28 mouse cellular contexts compared by ENCODE assay signal in genomic region chr1:78129267-78129666, GRCm38 (mm10).
DNase-seq lines count a peak whose midpoint lies in the region; ATAC-seq and TF ChIP-seq lines count a peak whose summit lies in the region.
"Had no signal": no experiment of that assay in that cellular context is flagged by ENCODE, and none has a peak within 500 bp of the region (broad histone marks: within the 10 kb centered on the region; RNA-seq: fewer than 3 reads in every experiment).

No protein-coding gene starts in this region.

- no peak overlapping the region for H3K4me3 ChIP-seq in kidney, embryonic 16.5 days (ENCODE audit: low read length)
- H3K4me3 ChIP-seq in C2C12 (ENCODE audit: insufficient read depth, poor library complexity, severe bottlenecking): no peak overlapping the region
- H3K4me3 ChIP-seq in limb, embryonic 13.5 days: no peak overlapping the region
- H3K4me3 ChIP-seq: hindbrain, embryonic 13.5 days; layer of hippocampus, adult 2 months; left cerebral cortex, adult 2 months; liver, embryonic 15.5 days; midbrain, embryonic 12.5 days; myocyte; stomach, embryonic 15.5 days had no signal

- peaks cover 59% of the 10 kb centered on the region for H3K27me3 ChIP-seq in kidney, embryonic 16.5 days (ENCODE audit: insufficient read depth, low read length)
- no peaks in the 10 kb centered on the region for H3K27me3 ChIP-seq in C2C12 (ENCODE audit: control insufficient read depth, insufficient read depth, insufficient read length)
- peaks cover 40% of the 10 kb centered on the region for H3K27me3 ChIP-seq in limb, embryonic 13.5 days
- H3K27me3 ChIP-seq: liver, embryonic 15.5 days; stomach, embryonic 15.5 days had no signal

- no peak for TF ChIP-seq CTCF in C2C12 (IDR thresholded peaks at IDR 0.05; ENCODE audit: control insufficient read depth, insufficient read depth, insufficient read length)

- no peaks in the 10 kb centered on the region for H3K9me3 ChIP-seq in kidney, embryonic 16.5 days (ENCODE audit: low read length)
- no peaks in the 10 kb centered on the region for H3K9me3 ChIP-seq in limb, embryonic 13.5 days
- H3K9me3 ChIP-seq: G1E; hindbrain, embryonic 13.5 days; liver, embryonic 15.5 days; midbrain, embryonic 12.5 days; stomach, embryonic 15.5 days had no signal

- no peaks in the 10 kb centered on the region for H3K79me2 ChIP-seq in C2C12 (ENCODE audit: control insufficient read depth, insufficient read depth)

- H3K36me3 ChIP-seq in kidney, embryonic 16.5 days (ENCODE audit: insufficient read depth, low read length): no peaks in the 10 kb centered on the region
- no peaks in the 10 kb centered on the region for H3K36me3 ChIP-seq in C2C12 (ENCODE audit: control insufficient read depth, insufficient read depth)
- no peaks in the 10 kb centered on the region for H3K36me3 ChIP-seq in limb, embryonic 13.5 days
- H3K36me3 ChIP-seq: hindbrain, embryonic 13.5 days; liver, embryonic 15.5 days; stomach, embryonic 15.5 days had no signal

- H3K4me1 ChIP-seq in kidney, embryonic 16.5 days (ENCODE audit: insufficient read depth, low read length): no peaks in the 10 kb centered on the region
- peaks cover 7% of the 10 kb centered on the region; the same call in 1 of the 2 replicates for H3K4me1 ChIP-seq in limb, embryonic 13.5 days
- H3K4me1 ChIP-seq: liver, embryonic 15.5 days; midbrain, embryonic 12.5 days; stomach, embryonic 15.5 days had no signal

- intact Hi-C loops in heart, postnatal 25 days (cut with DNase I): no loop called here

- no peaks in the 10 kb centered on the region for H3K79me3 ChIP-seq in C2C12 (ENCODE audit: low read depth)

- no peak overlapping the region for H3K4me2 ChIP-seq in kidney, embryonic 16.5 days (replicated peaks; ENCODE audit: low read depth, low read length)
- H3K4me2 ChIP-seq in limb, embryonic 13.5 days (replicated peaks): no peak overlapping the region
- H3K4me2 ChIP-seq: heart, embryonic 11.5 days; hindbrain, embryonic 13.5 days; liver, embryonic 15.5 days; lung, embryonic 14.5 days; midbrain, embryonic 12.5 days; stomach, embryonic 15.5 days had no signal

- no peak overlapping the region for H3ac ChIP-seq in C2C12 (ENCODE audit: control insufficient read depth, insufficient read length, low read depth)

- peak; percentile 84 for ATAC-seq in kidney, embryonic 16.5 days (ENCODE audit: low FRiP score, low TSS enrichment)
- peak; percentile 54; the same call in 1 of the 2 replicates for ATAC-seq in limb, embryonic 13.5 days (ENCODE audit: low FRiP score, low read depth)
- ATAC-seq: forebrain, embryonic 14.5 days; intestine, postnatal 0 days had no signal

- DNase-seq in kidney, adult 18-20 months: no peak
- DNase-seq in 3T3-L1 (ENCODE audit: low read depth, low spot score): peak; percentile 30
- no peak for DNase-seq in thymus, postnatal 14 days
- no peak for DNase-seq in heart, postnatal 25 days (ENCODE audit: low spot score)
- no peak for DNase-seq in heart, adult 11 months
- DNase-seq: adrenal gland, postnatal 10 days; cerebellum, adult 8-10 months; cerebellum, postnatal 25 days; gastrocnemius, postnatal 25 days; heart, adult 18-20 months; heart, postnatal 4 days; kidney, postnatal 25 days; lung, embryonic 14.5 days; lung, postnatal 14 days had no signal

- 26% methylated on average over 5 of the region's 5 CpGs for WGBS in kidney, embryonic 16.5 days
- 9% methylated on average over 5 of the region's 5 CpGs for WGBS in limb, embryonic 13.5 days

- H3K9ac ChIP-seq in kidney, embryonic 16.5 days (replicated peaks; ENCODE audit: low read length): no peak overlapping the region
- H3K9ac ChIP-seq in limb, embryonic 13.5 days: no peak overlapping the region
- H3K9ac ChIP-seq: hindbrain, embryonic 13.5 days; liver, embryonic 15.5 days; lung, embryonic 14.5 days; midbrain, embryonic 12.5 days; stomach, embryonic 15.5 days had no signal

- no peak overlapping the region for H3K27ac ChIP-seq in kidney, embryonic 16.5 days (ENCODE audit: low read length)
- no peak overlapping the region for H3K27ac ChIP-seq in limb, embryonic 13.5 days
- H3K27ac ChIP-seq: hindbrain, embryonic 13.5 days; layer of hippocampus, adult 2 months; left cerebral cortex, adult 2 months; liver, embryonic 15.5 days; midbrain, embryonic 12.5 days; stomach, embryonic 15.5 days had no signal

TF ChIP-seq in C2C12, 6 proteins besides CTCF, POLR2A, EP300 and RAD21:
- TF ChIP-seq MYOD1 (IDR thresholded peaks at IDR 0.05; ENCODE audit: control insufficient read depth, insufficient read length, low read depth): peak; percentile 36
- TF ChIP-seq FOSL1 (IDR thresholded peaks at IDR 0.05; ENCODE audit: insufficient read depth, low read length, poor library complexity, severe bottlenecking): no peak
